Mouse (Mus musculus) erythroblast, embryonic 14.5 days (primary cell): ENCODE data around the gene Ccdc122.

Source experiments
- GATA1 ChIP-seq: IDR thresholded peaks from 2 replicates; pipeline ENCODE4 v1.6.1; 2012; ENCODE audit warnings: low read length, inconsistent platforms, mixed read lengths
- TAL1 ChIP-seq: IDR thresholded peaks from 3 replicates; pipeline ENCODE4 v1.6.1; 2012; ENCODE audit warnings: low read length, inconsistent platforms, mixed read lengths

DNA sequence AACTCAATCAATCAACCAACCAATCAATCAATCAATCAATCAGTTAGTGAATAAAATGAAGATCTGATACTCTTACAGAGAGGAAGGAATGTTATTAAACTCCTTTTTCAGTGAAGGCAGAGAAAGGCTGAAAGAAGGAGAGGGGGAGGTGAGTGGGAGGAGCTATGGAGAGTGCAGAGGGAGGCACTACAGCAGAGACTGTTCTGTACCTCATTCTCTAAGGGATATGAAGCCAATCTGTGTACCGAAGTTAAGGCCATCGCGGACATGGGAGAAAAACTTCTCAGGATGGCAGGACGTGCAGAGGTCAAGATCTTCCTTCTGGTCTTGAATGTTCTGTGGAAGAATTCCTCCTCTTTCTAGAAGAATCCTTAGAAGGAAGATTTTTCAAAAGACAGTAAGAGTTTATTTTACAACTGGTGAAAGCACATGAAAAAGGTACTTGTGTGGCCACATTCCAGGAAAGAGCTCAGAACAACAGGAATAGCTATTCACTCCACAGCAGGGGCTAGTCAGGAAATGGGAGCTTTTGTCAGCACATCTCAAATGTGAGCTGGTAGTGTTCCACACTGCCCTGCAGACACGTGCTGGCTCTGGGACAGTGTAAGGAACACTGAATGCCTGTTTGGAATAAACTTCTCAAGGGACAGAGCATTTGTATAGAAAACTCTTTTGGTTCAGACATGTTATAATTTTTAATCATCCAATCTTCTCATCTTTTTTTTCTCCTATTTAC lies 7.1 kb upstream of the Ccdc122 start:
- no peak for TF ChIP-seq GATA1
- no peak for TF ChIP-seq TAL1
